ENCODE assay signal across 8 mouse cellular contexts in genomic region chrX:37085665-37086064, GRCm38 (mm10). TPM values are rescaled to one million over a fixed set of nuclear protein-coding genes. Genes with fewer than 3 reads are reported as not detected.
DNase-seq lines count a peak whose midpoint lies in the region; ATAC-seq and TF ChIP-seq lines count a peak whose summit lies in the region.

No protein-coding gene starts in this region.

- H3K9ac ChIP-seq in forebrain, postnatal 0 days, result peak overlapping the region; percentile 39; the same call in 1 of the 2 replicates

- peak overlapping the region; percentile 65 for H3K4me3 ChIP-seq in heart, embryonic 10.5 days
- peak overlapping the region; percentile 89 for H3K4me3 ChIP-seq in E14TG2a.4 (replicated peaks; ENCODE audit: low read length)
- peak overlapping the region; percentile 52 for H3K4me3 ChIP-seq in forebrain, postnatal 0 days (ENCODE audit: low read depth, low read length)
- peak overlapping the region; percentile 59 for H3K4me3 ChIP-seq in macrophage (ENCODE audit: inconsistent target)

- peak overlapping the region; percentile 90 for H3K27ac ChIP-seq in heart, embryonic 10.5 days
- peak overlapping the region; percentile 87 for H3K27ac ChIP-seq in forebrain, postnatal 0 days (ENCODE audit: low read depth, low read length)
- peak overlapping the region; percentile 51 for H3K27ac ChIP-seq in macrophage

- no peak for DNase-seq in heart, embryonic 10.5 days (ENCODE audit: low spot score)
- no peak for DNase-seq in heart, adult 11 months
- no peak for DNase-seq in forebrain, postnatal 0 days
- DNase-seq in B cell, adult 2 months, result no peak
- DNase-seq in urinary bladder, postnatal 36 days (ENCODE audit: low spot score in 2 of 2), result no peak
- DNase-seq in cerebellum, adult 11 months, result no peak

- H3K79me2 ChIP-seq in macrophage (ENCODE audit: inconsistent target), result peaks cover 20% of the 10 kb centered on the region

- H3K9me3 ChIP-seq in heart, embryonic 10.5 days, result no peaks in the 10 kb centered on the region
- H3K9me3 ChIP-seq in E14TG2a.4 (ENCODE audit: low read length), result no peaks in the 10 kb centered on the region
- H3K9me3 ChIP-seq in forebrain, postnatal 0 days (ENCODE audit: low read length), result no peaks in the 10 kb centered on the region

- no peak for TF ChIP-seq CTCF in E14TG2a.4 (conservative IDR thresholded peaks at IDR 0.05; ENCODE audit: low read length)
- no peak for TF ChIP-seq CTCF in forebrain, postnatal 0 days (IDR thresholded peaks at IDR 0.05; ENCODE audit: low read depth)

- 23% methylated on average over 9 of the region's 9 CpGs for WGBS in heart, embryonic 10.5 days
- WGBS in forebrain, postnatal 0 days, result 24% methylated on average over 9 of the region's 9 CpGs
- WGBS in macrophage (ENCODE audit: missing documents), result 24% methylated on average over 7 of the region's 9 CpGs

- peak; percentile 44 for ATAC-seq in forebrain, postnatal 0 days

- peaks cover 16% of the 10 kb centered on the region; the same call in 1 of the 2 replicates for H3K36me3 ChIP-seq in heart, embryonic 10.5 days
- H3K36me3 ChIP-seq in E14TG2a.4 (ENCODE audit: insufficient read depth, low read length) (peaks cover 33% of the 10 kb centered on the region), macrophage (ENCODE audit: inconsistent target) (no peaks in the 10 kb centered on the region)
- 0 out of 2 replicates have a peak, but pooled peaks cover 3% of the 10 kb centered on the region for H3K36me3 ChIP-seq in forebrain, postnatal 0 days (ENCODE audit: insufficient read depth)

- no peaks in the 10 kb centered on the region for H3K4me1 ChIP-seq in heart, embryonic 10.5 days
- peaks cover 10% of the 10 kb centered on the region; the same call in 1 of the 2 replicates for H3K4me1 ChIP-seq in E14TG2a.4 (replicated peaks; ENCODE audit: low read depth, low read length)
- H3K4me1 ChIP-seq in forebrain, postnatal 0 days (ENCODE audit: insufficient read depth), result no peaks in the 10 kb centered on the region

- H3K27me3 ChIP-seq in heart, embryonic 10.5 days (ENCODE audit: insufficient read depth, poor library complexity, severe bottlenecking), result no peaks in the 10 kb centered on the region
- no peaks in the 10 kb centered on the region for H3K27me3 ChIP-seq in E14TG2a.4 (ENCODE audit: insufficient read depth, low read length)
- no peaks in the 10 kb centered on the region for H3K27me3 ChIP-seq in forebrain, postnatal 0 days (ENCODE audit: insufficient read depth, low read length)

- peak overlapping the region; percentile 55 for H3K4me2 ChIP-seq in forebrain, postnatal 0 days (ENCODE audit: low read depth)

RNA-seq across cellular contexts. Expression of gene Rpl39, which starts 0.5 kb away (rescaled TPM):
- 364 and 381 TPM in 2 replicates for polyA plus RNA-seq in heart, embryonic 10.5 days (2016; fragmentation: Nextera tagmentation; extraction: Ambion mirVana)
- 270 and 540 TPM in 2 replicates for total RNA-seq in forebrain, postnatal 0 days (2014; rRNA removed)
- 360 and 524 TPM in 2 replicates for polyA plus RNA-seq in forebrain, postnatal 0 days (2015; fragmentation: Nextera tagmentation; extraction: Ambion mirVana)
- total RNA-seq in macrophage (2018; cell fraction: chromatin; rRNA removed), result 100 to 1,000 TPM in 1 of 26 experiments, 10 to 100 TPM in 20, 1 to 10 TPM in 5; 5.5 to 123 (median 17.6) TPM
- 100 to 1,000 TPM; 257 to 862 (median 482) TPM for total RNA-seq in macrophage (2018; cell fraction: cytosol; rRNA removed)
- 100 to 1,000 TPM in 2 of 26 experiments, 10 to 100 TPM in 24; 25.7 to 113 (median 61.0) TPM for total RNA-seq in macrophage (2018; cell fraction: nucleus; rRNA removed)
- polyA plus RNA-seq in macrophage (2018), result 127 to 644 TPM (median 571 TPM) in 3 replicates

RNA-seq across cellular contexts. Expression of gene Upf3b, which starts 24.5 kb away (rescaled TPM):
- 11.2 and 15.3 TPM in 2 replicates for polyA plus RNA-seq in heart, embryonic 10.5 days (2016; fragmentation: Nextera tagmentation; extraction: Ambion mirVana)
- total RNA-seq in forebrain, postnatal 0 days (2014; rRNA removed), result 15.2 and 18.5 TPM in 2 replicates
- polyA plus RNA-seq in forebrain, postnatal 0 days (2015; fragmentation: Nextera tagmentation; extraction: Ambion mirVana), result 17.8 and 21.1 TPM in 2 replicates
- 10 to 100 TPM; 27.0 to 93.4 (median 74.4) TPM for total RNA-seq in macrophage (2018; cell fraction: chromatin; rRNA removed)
- 10 to 100 TPM in 5 of 26 experiments, 1 to 10 TPM in 21; 5.0 to 12.5 (median 7.9) TPM for total RNA-seq in macrophage (2018; cell fraction: cytosol; rRNA removed)
- total RNA-seq in macrophage (2018; cell fraction: nucleus; rRNA removed), result 10 to 100 TPM; 15.6 to 64.7 (median 34.8) TPM
- polyA plus RNA-seq in macrophage (2018), result 12.7 to 28.5 TPM (median 13.0 TPM) in 3 replicates

RNA-seq across cellular contexts. Expression of gene Sowahd, which starts 37.0 kb away (rescaled TPM):
- 1.8 and 2.3 TPM in 2 replicates for polyA plus RNA-seq in heart, embryonic 10.5 days (2016; fragmentation: Nextera tagmentation; extraction: Ambion mirVana)
- not detected in 2 replicates for total RNA-seq in forebrain, postnatal 0 days (2014; rRNA removed)
- 0.12 TPM in 1 of 2 replicates, not detected in the other for polyA plus RNA-seq in forebrain, postnatal 0 days (2015; fragmentation: Nextera tagmentation; extraction: Ambion mirVana)
- not detected for total RNA-seq in macrophage (2018; cell fraction: chromatin; rRNA removed)
- total RNA-seq in macrophage (2018; cell fraction: cytosol; rRNA removed), result not detected
- not detected for total RNA-seq in macrophage (2018; cell fraction: nucleus; rRNA removed)
- polyA plus RNA-seq in macrophage (2018), result not detected in 3 replicates

RNA-seq across cellular contexts. Expression of gene Nkap, which starts 40.9 kb away (rescaled TPM):
- 12.8 and 13.6 TPM in 2 replicates for polyA plus RNA-seq in heart, embryonic 10.5 days (2016; fragmentation: Nextera tagmentation; extraction: Ambion mirVana)
- total RNA-seq in forebrain, postnatal 0 days (2014; rRNA removed), result 25.2 and 30.6 TPM in 2 replicates
- polyA plus RNA-seq in forebrain, postnatal 0 days (2015; fragmentation: Nextera tagmentation; extraction: Ambion mirVana), result 10.6 and 19.5 TPM in 2 replicates
- total RNA-seq in macrophage (2018; cell fraction: chromatin; rRNA removed), result 10 to 100 TPM in 21 of 26 experiments, 1 to 10 TPM in 5; 7.1 to 31.7 (median 20.1) TPM
- total RNA-seq in macrophage (2018; cell fraction: cytosol; rRNA removed), result 10 to 100 TPM in 25 of 26 experiments, 1 to 10 TPM in 1; 9.2 to 17.9 (median 12.7) TPM
- total RNA-seq in macrophage (2018; cell fraction: nucleus; rRNA removed), result 10 to 100 TPM in 16 of 26 experiments, 1 to 10 TPM in 10; 5.7 to 23.8 (median 11.0) TPM
- polyA plus RNA-seq in macrophage (2018), result 12.2 to 23.4 TPM (median 13.1 TPM) in 3 replicates
